Mouse (Mus musculus) E14TG2a.4 (cell line): ENCODE results near the gene Ces4a.

Experiments
- CTCF ChIP-seq: conservative IDR thresholded peaks from 2 replicates; pipeline ENCODE4 v1.5.1; 2014; ENCODE audit warnings: low read length
- POU5F1 ChIP-seq: IDR thresholded peaks from 2 replicates; pipeline ENCODE4 v1.6.1; 2014; ENCODE audit warnings: low read length, borderline replicate concordance

- TF ChIP-seq CTCF (no peak), POU5F1 (no peak)
Measured at GRCm38 (mm10) chr8:105088581-105088980, 43.0 kb upstream of the Ces4a start.
